Mouse (Mus musculus): ENCODE measurements at regions not wholly inside any gene's neighbourhood (a gene's known extent, or its start where the extent isn't known, plus 50 kb on each side); places are given as distances from the start of the nearest gene placed in this dataset.

DNA sequence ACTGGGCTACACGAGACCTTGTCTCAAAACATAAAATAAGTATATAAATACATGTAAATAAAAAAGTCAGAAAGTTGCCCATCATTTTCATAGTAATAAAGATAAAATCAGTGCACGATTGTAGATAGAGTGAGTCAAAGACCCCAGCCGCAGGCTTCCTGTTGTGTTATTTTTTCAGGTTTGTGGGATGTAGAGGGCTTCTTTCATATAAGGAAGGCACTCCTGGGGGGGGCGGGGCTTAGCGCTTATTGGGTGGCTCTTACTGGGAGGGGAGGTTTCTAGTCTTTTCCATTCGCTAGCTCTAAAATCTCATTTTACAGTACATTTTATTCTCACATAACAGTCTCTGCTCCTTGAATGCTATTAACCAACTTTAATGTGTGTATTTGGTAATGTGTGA is 198.8 kb upstream of the Cxcr4 start:
- ATAC-seq (ENCODE audit: low FRiP score) = no peak
- Histone ChIP-seq H3K4me3 (no peak overlapping the region), H3K9me3 (no peaks in the 10 kb centered on the region), H3K27ac (no peak overlapping the region), H3K36me3 (no peaks in the 10 kb centered on the region), H3K27me3 (no peaks in the 10 kb centered on the region), H3K4me1 (replicated peaks) (peaks cover 4% of the 10 kb centered on the region; the same call in 1 of the 2 replicates), H3K9ac (no peak overlapping the region), H3K4me2 (no peak overlapping the region)
- 95% methylated on average over 6 of the region's 6 CpGs for WGBS

- ATAC-seq (ENCODE audit: low FRiP score) = 0 out of 2 replicates have a peak, but pooled peaks have one; percentile 28
- no peaks in the 10 kb centered on the region for H3K9me3 ChIP-seq
- H3K9ac ChIP-seq = no peak overlapping the region
- no peak overlapping the region for H3K27ac ChIP-seq
- no peaks in the 10 kb centered on the region for H3K27me3 ChIP-seq
- WGBS = 53% methylated on average over 3 of the region's 3 CpGs
- no peak overlapping the region for H3K4me3 ChIP-seq
- no peak overlapping the region for H3K4me2 ChIP-seq
- H3K36me3 ChIP-seq = no peaks in the 10 kb centered on the region
- H3K4me1 ChIP-seq (replicated peaks) = peaks cover 4% of the 10 kb centered on the region; the same call in 1 of the 2 replicates
Measured at GRCm38 (mm10) chr1:128789567-128790335, 197.7 kb upstream of the Cxcr4 start.

- H3K36me3 ChIP-seq = no peaks in the 10 kb centered on the region
- H3K9ac ChIP-seq = no peak overlapping the region
- H3K4me1 ChIP-seq (replicated peaks) = peaks cover 4% of the 10 kb centered on the region; the same call in 1 of the 2 replicates
- 55% methylated on average over 6 of the region's 6 CpGs for WGBS
- ATAC-seq (ENCODE audit: low FRiP score) = no peak
- no peak overlapping the region for H3K27ac ChIP-seq
- no peaks in the 10 kb centered on the region for H3K9me3 ChIP-seq
- no peaks in the 10 kb centered on the region for H3K27me3 ChIP-seq
- H3K4me2 ChIP-seq = no peak overlapping the region
- H3K4me3 ChIP-seq = no peak overlapping the region
Measured at GRCm38 (mm10) chr1:128788227-128788626, 196.1 kb upstream of the Cxcr4 start.

GRCm38 (mm10) chr1:128786941-128787569 is 195.0 kb upstream of the Cxcr4 start:
- no peak for ATAC-seq (ENCODE audit: low FRiP score)
- H3K4me3 ChIP-seq = no peak overlapping the region
- H3K9me3 ChIP-seq = no peaks in the 10 kb centered on the region
- no peak overlapping the region for H3K27ac ChIP-seq
- H3K4me2 ChIP-seq = no peak overlapping the region
- H3K36me3 ChIP-seq = no peaks in the 10 kb centered on the region
- 91% methylated on average over 14 of the region's 14 CpGs for WGBS
- H3K9ac ChIP-seq = no peak overlapping the region
- H3K4me1 ChIP-seq (replicated peaks) = peaks cover 4% of the 10 kb centered on the region; the same call in 1 of the 2 replicates
- H3K27me3 ChIP-seq = no peaks in the 10 kb centered on the region

- H3K4me1 ChIP-seq (replicated peaks) = no peaks in the 10 kb centered on the region
- no peaks in the 10 kb centered on the region for H3K9me3 ChIP-seq
- no peaks in the 10 kb centered on the region for H3K27me3 ChIP-seq
- H3K36me3 ChIP-seq = no peaks in the 10 kb centered on the region
- 91% methylated on average over 2 of the region's 2 CpGs for WGBS
- H3K27ac ChIP-seq = no peak overlapping the region
- no peak for ATAC-seq (ENCODE audit: low FRiP score)
- H3K9ac ChIP-seq = no peak overlapping the region
- H3K4me2 ChIP-seq = no peak overlapping the region
- H3K4me3 ChIP-seq = no peak overlapping the region
Measured at GRCm38 (mm10) chr1:128782286-128782685, 190.2 kb upstream of the Cxcr4 start.

- no peak overlapping the region for H3K9ac ChIP-seq
- no peak overlapping the region for H3K4me2 ChIP-seq
- no peak overlapping the region for H3K27ac ChIP-seq
- H3K27me3 ChIP-seq = no peaks in the 10 kb centered on the region
- no peak overlapping the region for H3K4me3 ChIP-seq
- ATAC-seq (ENCODE audit: low FRiP score) = no peak
- WGBS = 81% methylated on average over 7 of the region's 7 CpGs
- no peaks in the 10 kb centered on the region for H3K4me1 ChIP-seq (replicated peaks)
- H3K9me3 ChIP-seq = no peaks in the 10 kb centered on the region
- no peaks in the 10 kb centered on the region for H3K36me3 ChIP-seq
Measured at GRCm38 (mm10) chr1:128781871-128782270, 189.8 kb upstream of the Cxcr4 start.

DNA sequence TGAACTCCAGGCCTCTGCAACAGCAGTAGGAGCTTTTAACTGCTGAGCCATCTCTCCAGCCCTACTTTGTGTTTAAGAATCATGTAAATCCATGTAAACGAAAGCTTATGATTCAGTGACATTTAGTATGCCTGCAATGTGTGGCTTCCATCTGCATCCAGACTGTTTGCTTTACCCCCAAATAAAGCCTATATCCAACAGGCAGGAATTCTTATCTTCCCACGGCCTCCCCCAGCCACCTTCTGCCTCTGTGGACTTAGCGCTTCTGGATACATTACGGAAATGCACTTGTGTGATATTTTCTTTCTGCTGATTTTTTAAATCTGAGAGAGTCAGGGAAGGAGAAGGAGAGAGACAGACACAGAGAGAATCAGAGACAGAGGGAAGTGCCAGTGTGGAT is 189.2 kb upstream of the Cxcr4 start:
- Histone ChIP-seq H3K27me3 (no peaks in the 10 kb centered on the region), H3K9me3 (no peaks in the 10 kb centered on the region), H3K4me1 (replicated peaks) (no peaks in the 10 kb centered on the region), H3K9ac (no peak overlapping the region), H3K27ac (no peak overlapping the region), H3K4me3 (no peak overlapping the region), H3K36me3 (no peaks in the 10 kb centered on the region), H3K4me2 (no peak overlapping the region)
- 89% methylated on average over 4 of the region's 4 CpGs for WGBS
- ATAC-seq (ENCODE audit: low FRiP score) = no peak

GRCm38 (mm10) chr1:128779586-128780158 is 187.6 kb upstream of the Cxcr4 start:
- H3K4me1 ChIP-seq (replicated peaks) = no peaks in the 10 kb centered on the region
- H3K9ac ChIP-seq = no peak overlapping the region
- no peak for ATAC-seq (ENCODE audit: low FRiP score)
- H3K4me3 ChIP-seq = no peak overlapping the region
- no peaks in the 10 kb centered on the region for H3K27me3 ChIP-seq
- WGBS = 86% methylated on average over 5 of the region's 5 CpGs
- H3K36me3 ChIP-seq = no peaks in the 10 kb centered on the region
- no peak overlapping the region for H3K4me2 ChIP-seq
- H3K27ac ChIP-seq = no peak overlapping the region
- H3K9me3 ChIP-seq = no peaks in the 10 kb centered on the region

GRCm38 (mm10) chr1:128772440-128772839 is 180.3 kb upstream of the Cxcr4 start:
- Histone ChIP-seq H3K27me3 (no peaks in the 10 kb centered on the region), H3K36me3 (no peaks in the 10 kb centered on the region), H3K4me1 (replicated peaks) (no peaks in the 10 kb centered on the region), H3K9me3 (no peaks in the 10 kb centered on the region), H3K9ac (no peak overlapping the region), H3K4me2 (no peak overlapping the region), H3K27ac (no peak overlapping the region), H3K4me3 (no peak overlapping the region)
- WGBS = 88% methylated on average over 3 of the region's 3 CpGs
- no peak for ATAC-seq (ENCODE audit: low FRiP score)

- H3K9me3 ChIP-seq = no peaks in the 10 kb centered on the region
- H3K4me3 ChIP-seq = no peak overlapping the region
- H3K4me1 ChIP-seq (replicated peaks) = no peaks in the 10 kb centered on the region
- no peaks in the 10 kb centered on the region for H3K36me3 ChIP-seq
- no peak overlapping the region for H3K27ac ChIP-seq
- H3K4me2 ChIP-seq = no peak overlapping the region
- no peak overlapping the region for H3K9ac ChIP-seq
- 90% methylated on average over 5 of the region's 5 CpGs for WGBS
- ATAC-seq (ENCODE audit: low FRiP score) = no peak
- no peaks in the 10 kb centered on the region for H3K27me3 ChIP-seq
Measured at GRCm38 (mm10) chr1:128770786-128771185, 178.7 kb upstream of the Cxcr4 start.

DNA sequence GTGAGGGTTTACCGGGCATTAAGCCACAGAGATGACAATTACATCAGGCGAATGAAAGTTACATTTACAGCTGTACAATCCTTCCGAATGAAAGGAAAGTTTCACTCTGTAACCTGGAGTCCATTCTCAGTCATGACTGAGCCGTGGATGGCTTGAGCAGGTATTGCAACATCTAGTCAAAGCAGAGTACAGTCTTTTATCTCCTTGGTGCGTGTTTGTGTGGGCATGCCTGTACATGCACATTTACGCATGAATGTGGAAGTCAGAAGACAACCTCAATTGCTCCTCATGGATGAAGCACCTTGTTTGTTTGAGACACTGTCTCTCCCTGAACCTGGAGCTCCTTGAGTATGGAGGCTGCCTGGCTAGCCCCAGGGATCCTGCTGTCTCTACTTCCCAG is 175.9 kb upstream of the Cxcr4 start:
- Histone ChIP-seq H3K27me3 (peaks cover 4% of the 10 kb centered on the region; the same call in 1 of the 2 replicates), H3K9me3 (no peaks in the 10 kb centered on the region), H3K9ac (no peak overlapping the region), H3K4me1 (replicated peaks) (no peaks in the 10 kb centered on the region), H3K4me2 (no peak overlapping the region), H3K36me3 (no peaks in the 10 kb centered on the region), H3K4me3 (no peak overlapping the region), H3K27ac (no peak overlapping the region)
- ATAC-seq (ENCODE audit: low FRiP score) = no peak
- WGBS = 95% methylated on average over 6 of the region's 6 CpGs

DNA sequence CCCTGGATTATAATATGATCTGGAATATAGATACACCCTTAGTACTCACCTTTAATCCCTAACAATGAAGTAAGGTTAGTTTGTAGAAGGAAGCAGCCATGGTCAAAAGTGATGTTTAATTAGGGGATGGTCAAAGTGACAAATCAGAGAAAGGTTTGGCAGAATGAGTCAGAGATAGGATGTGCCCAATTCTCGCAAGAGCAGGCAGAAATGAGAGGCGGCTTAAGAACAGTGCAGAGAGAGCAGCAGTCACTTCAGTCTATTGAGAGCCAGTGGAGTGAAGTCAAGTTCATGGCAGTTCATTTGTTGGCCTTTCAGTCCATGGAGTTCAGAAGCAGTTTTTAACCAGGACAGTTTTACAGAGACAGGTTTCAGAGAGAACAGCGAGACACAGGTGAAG is 175.3 kb upstream of the Cxcr4 start:
- Histone ChIP-seq H3K4me1 (replicated peaks) (no peaks in the 10 kb centered on the region), H3K27me3 (peaks cover 4% of the 10 kb centered on the region; the same call in 1 of the 2 replicates), H3K9ac (no peak overlapping the region), H3K36me3 (no peaks in the 10 kb centered on the region), H3K27ac (no peak overlapping the region), H3K4me3 (no peak overlapping the region), H3K9me3 (no peaks in the 10 kb centered on the region), H3K4me2 (no peak overlapping the region)
- WGBS = 88% methylated on average over 3 of the region's 3 CpGs
- ATAC-seq (ENCODE audit: low FRiP score) = no peak
